Mouse (Mus musculus) limb, embryonic 14.5 days (tissue): Measurements from ENCODE around the gene Dclk2. TPM values are rescaled to one million over a fixed set of nuclear protein-coding genes. Genes with fewer than 3 reads are reported as not detected.

Source experiments
- ATAC-seq: fragments of 200-750 bp; cut with Nextera tagmentation; 2 replicates; pipeline ENCODE4 v1.8.0; 2017; ENCODE audit warnings: low read depth, moderate number of reproducible peaks, moderate TSS enrichment; ENCODE audit not compliant: low FRiP score
- DNase-seq: peaks from one replicate; pipeline ENCODE4 v3.0.0-alpha.2; 2015; ENCODE audit warnings: low spot score
- H3K27ac ChIP-seq: fragments of 300-500 bp; sonication (generic); replicated peaks from 2 replicates; pipeline ENCODE4 v1.5.1; 2014; ENCODE audit warnings: low read depth, mild to moderate bottlenecking, low read length, moderate library complexity, mixed read lengths
- H3K27me3 ChIP-seq: fragments of 300-500 bp; sonication (generic); 2 replicates; pipeline ENCODE4 v1.6.1; 2014; ENCODE audit warnings: low read length, mixed read lengths; ENCODE audit not compliant: control insufficient read depth, insufficient read depth
- H3K36me3 ChIP-seq: fragments of 300-500 bp; sonication (generic); 2 replicates; pipeline ENCODE4 v1.6.1; 2014; ENCODE audit warnings: mild to moderate bottlenecking, low read length, moderate library complexity, mixed read lengths; ENCODE audit not compliant: control insufficient read depth, insufficient read depth
- H3K4me1 ChIP-seq: fragments of 300-500 bp; sonication (generic); 2 replicates; pipeline ENCODE4 v1.6.1; 2014; ENCODE audit warnings: antibody characterized with exemption, low read length, mixed read lengths; ENCODE audit not compliant: control insufficient read depth, insufficient read depth
- H3K4me2 ChIP-seq: fragments of 300-500 bp; sonication (generic); replicated peaks from 2 replicates; pipeline ENCODE4 v1.6.1; 2014; ENCODE audit warnings: low read depth, mild to moderate bottlenecking, low read length, moderate library complexity; ENCODE audit not compliant: severe bottlenecking
- H3K4me3 ChIP-seq: fragments of 300-500 bp; sonication (generic); replicated peaks from 2 replicates; pipeline ENCODE4 v1.5.1; 2014; ENCODE audit warnings: low read length
- H3K9ac ChIP-seq: fragments of 300-500 bp; sonication (generic); 2 replicates; pipeline ENCODE4 v1.6.1; 2014; ENCODE audit warnings: mild to moderate bottlenecking, low read depth, low read length, moderate library complexity; ENCODE audit not compliant: severe bottlenecking
- H3K9me3 ChIP-seq: fragments of 300-500 bp; sonication (generic); 2 replicates; pipeline ENCODE4 v1.6.1; 2016; ENCODE audit warnings: low read length; ENCODE audit not compliant: control insufficient read depth
- POLR2A ChIP-seq: fragments of 200-500 bp; IDR thresholded peaks from 2 replicates; pipeline ENCODE4 v1.8.0; 2012; ENCODE audit warnings: inconsistent platforms, mild to moderate bottlenecking, moderate library complexity, borderline replicate concordance; ENCODE audit not compliant: insufficient read depth, insufficient read length; ENCODE audit errors: extremely low read depth
- WGBS: fragments of 180-500 bp; shearing (Covaris S2); extraction: QIAGEN DNeasy Blood & Tissue Kit; methylation state at CpG from one replicate; pipeline ENCODE4 v1.1.7; 2014; 5-methylcytosine and 5-hydroxymethylcytosine counted together
- polyA plus RNA-seq, 2 experiments: library from polyadenylated mRNA; depleted of rRNA in 1 of 2; stranded (reverse) in 1 of 2; unstranded in 1 of 2; fragments of >200 nt; fragmentation: Nextera tagmentation in 1 of 2; extraction: Ambion mirVana in 1 of 2; gene quantifications; 2 replicates each; pipeline versions ENCODE4 v1.2.1 to v1.2.3; 2012 to 2014

Gene Dclk2
- polyA plus RNA-seq, 2 experiments = 5.4 to 16.7 TPM

DNA sequence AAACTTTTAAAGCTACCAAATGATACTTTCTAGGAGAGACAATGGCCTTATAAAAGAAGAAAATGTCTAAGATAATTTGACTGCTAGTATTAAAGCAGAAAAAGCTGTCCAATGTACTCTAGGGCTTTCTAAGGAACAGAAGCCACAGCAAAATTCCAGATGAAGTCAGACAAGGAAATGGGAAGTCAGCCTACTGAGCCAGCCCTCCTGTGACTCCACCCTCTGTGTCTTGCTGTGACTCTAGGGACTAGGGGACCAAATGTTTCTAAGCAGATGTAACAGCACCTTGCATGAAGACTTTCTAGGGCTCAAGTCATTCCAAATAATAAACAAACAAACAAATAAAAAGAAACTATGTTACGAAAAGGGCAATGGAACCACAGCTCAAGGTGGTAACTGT, 75.1 kb downstream of the Dclk2 start:
- Histone ChIP-seq H3K4me2 (no peak overlapping the region), H3K9ac (no peak overlapping the region), H3K4me1 (peaks cover 18% of the 10 kb centered on the region), H3K9me3 (no peaks in the 10 kb centered on the region), H3K27ac (no peak overlapping the region), H3K4me3 (no peak overlapping the region), H3K36me3 (no peaks in the 10 kb centered on the region), H3K27me3 (no peaks in the 10 kb centered on the region)
- no peak for TF ChIP-seq POLR2A
- no peak for DNase-seq
- ATAC-seq = no peak
- 72% methylated on average over 1 of the region's 1 CpGs for WGBS

DNA sequence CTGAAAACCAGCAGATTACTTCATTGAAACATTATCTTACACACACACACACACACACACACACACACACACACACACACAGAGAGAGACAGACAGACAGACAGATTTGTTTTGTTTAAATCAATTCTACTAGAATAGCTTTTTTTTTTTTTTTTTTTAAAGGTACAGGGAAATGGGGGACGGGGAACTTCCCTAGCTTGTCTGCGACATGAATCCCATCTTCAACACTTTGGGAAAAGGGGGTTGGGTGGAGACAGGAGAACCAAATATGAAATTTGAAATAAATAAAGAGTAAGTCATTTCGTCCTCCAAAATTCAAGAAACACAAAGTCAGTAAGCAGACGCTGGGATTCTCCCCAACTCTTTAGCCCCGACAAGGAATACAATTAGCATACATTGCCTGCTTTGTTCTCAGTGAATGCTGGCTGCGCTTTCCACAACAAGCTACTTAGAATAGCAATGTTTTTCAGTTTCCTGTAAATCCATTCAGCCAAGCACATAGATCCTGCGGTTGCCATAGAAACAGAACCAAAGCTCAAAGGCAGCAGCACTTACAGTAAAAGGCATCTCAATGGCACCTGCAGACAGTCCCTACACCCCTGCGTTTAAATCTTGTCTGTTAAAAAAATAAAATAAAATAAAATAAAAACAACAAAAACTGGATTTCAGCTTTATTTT, 75.7 kb downstream of the Dclk2 start:
- ATAC-seq = peak; percentile 54; the same call in 1 of the 2 replicates
- H3K36me3 ChIP-seq = no peaks in the 10 kb centered on the region
- no peak overlapping the region for H3K27ac ChIP-seq
- WGBS = 21% methylated on average over 8 of the region's 8 CpGs
- no peak for DNase-seq
- H3K4me2 ChIP-seq = no peak overlapping the region
- TF ChIP-seq POLR2A = no peak
- H3K9ac ChIP-seq = no peak overlapping the region
- peaks cover 12% of the 10 kb centered on the region; the same call in 1 of the 2 replicates for H3K4me1 ChIP-seq
- no peaks in the 10 kb centered on the region for H3K9me3 ChIP-seq
- H3K4me3 ChIP-seq = no peak overlapping the region
- no peaks in the 10 kb centered on the region for H3K27me3 ChIP-seq

DNA sequence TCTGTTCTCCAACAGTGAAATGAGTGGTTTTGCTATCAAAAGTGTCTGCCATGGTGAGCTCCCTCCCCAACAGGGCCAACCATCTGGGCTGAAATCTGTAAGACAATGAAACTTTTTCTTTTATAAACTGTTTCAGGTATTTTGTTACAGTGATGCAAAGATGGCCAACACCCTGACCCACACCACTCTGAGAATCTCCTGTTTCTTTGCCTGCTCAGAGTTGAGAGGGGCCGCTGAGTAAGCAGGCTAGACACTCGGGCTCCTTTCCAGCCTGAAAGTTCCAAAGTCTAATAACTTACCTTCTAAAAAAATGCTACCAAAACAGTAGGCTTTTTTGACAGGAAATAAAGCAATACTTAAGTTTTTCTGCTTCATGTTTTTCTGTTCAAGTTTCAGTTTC, 78.2 kb downstream of the Dclk2 start:
- H3K9me3 ChIP-seq = no peaks in the 10 kb centered on the region
- no peak overlapping the region for H3K4me2 ChIP-seq
- H3K27me3 ChIP-seq = no peaks in the 10 kb centered on the region
- H3K36me3 ChIP-seq = no peaks in the 10 kb centered on the region
- H3K4me3 ChIP-seq = no peak overlapping the region
- H3K27ac ChIP-seq = no peak overlapping the region; the same call in 1 of the 2 replicates
- DNase-seq = no peak
- peaks cover 10% of the 10 kb centered on the region; the same call in 1 of the 2 replicates for H3K4me1 ChIP-seq
- no peak overlapping the region for H3K9ac ChIP-seq
- WGBS = 79% methylated on average over 2 of the region's 2 CpGs
- no peak for ATAC-seq
- TF ChIP-seq POLR2A = no peak

GRCm38 (mm10) chr3:86839606-86840005, 81.0 kb downstream of the Dclk2 start:
- WGBS = 34% methylated on average over 3 of the region's 3 CpGs

GRCm38 (mm10) chr3:86837386-86837785, 83.3 kb downstream of the Dclk2 start:
- no peaks in the 10 kb centered on the region for H3K4me1 ChIP-seq
- 53% methylated on average over 5 of the region's 5 CpGs for WGBS
- H3K4me3 ChIP-seq = no peak overlapping the region
- no peaks in the 10 kb centered on the region for H3K36me3 ChIP-seq
- H3K4me2 ChIP-seq = no peak overlapping the region
- H3K9ac ChIP-seq = no peak overlapping the region
- ATAC-seq = no peak
- H3K27ac ChIP-seq = no peak overlapping the region
- H3K27me3 ChIP-seq = no peaks in the 10 kb centered on the region
- no peaks in the 10 kb centered on the region for H3K9me3 ChIP-seq
- no peak for DNase-seq
- no peak for TF ChIP-seq POLR2A

More at GRCm38 (mm10) chr3:86839606-86840005, 81.0 kb downstream of the Dclk2 start:
- H3K9ac ChIP-seq = no peak overlapping the region
- no peaks in the 10 kb centered on the region for H3K4me1 ChIP-seq
- no peak overlapping the region for H3K4me2 ChIP-seq
- no peaks in the 10 kb centered on the region for H3K27me3 ChIP-seq
- no peak for ATAC-seq
- H3K4me3 ChIP-seq = no peak overlapping the region
- DNase-seq = no peak
- TF ChIP-seq POLR2A = no peak
- no peaks in the 10 kb centered on the region for H3K36me3 ChIP-seq
- H3K9me3 ChIP-seq = no peaks in the 10 kb centered on the region
- no peak overlapping the region for H3K27ac ChIP-seq
